In the genomic region with DNA sequence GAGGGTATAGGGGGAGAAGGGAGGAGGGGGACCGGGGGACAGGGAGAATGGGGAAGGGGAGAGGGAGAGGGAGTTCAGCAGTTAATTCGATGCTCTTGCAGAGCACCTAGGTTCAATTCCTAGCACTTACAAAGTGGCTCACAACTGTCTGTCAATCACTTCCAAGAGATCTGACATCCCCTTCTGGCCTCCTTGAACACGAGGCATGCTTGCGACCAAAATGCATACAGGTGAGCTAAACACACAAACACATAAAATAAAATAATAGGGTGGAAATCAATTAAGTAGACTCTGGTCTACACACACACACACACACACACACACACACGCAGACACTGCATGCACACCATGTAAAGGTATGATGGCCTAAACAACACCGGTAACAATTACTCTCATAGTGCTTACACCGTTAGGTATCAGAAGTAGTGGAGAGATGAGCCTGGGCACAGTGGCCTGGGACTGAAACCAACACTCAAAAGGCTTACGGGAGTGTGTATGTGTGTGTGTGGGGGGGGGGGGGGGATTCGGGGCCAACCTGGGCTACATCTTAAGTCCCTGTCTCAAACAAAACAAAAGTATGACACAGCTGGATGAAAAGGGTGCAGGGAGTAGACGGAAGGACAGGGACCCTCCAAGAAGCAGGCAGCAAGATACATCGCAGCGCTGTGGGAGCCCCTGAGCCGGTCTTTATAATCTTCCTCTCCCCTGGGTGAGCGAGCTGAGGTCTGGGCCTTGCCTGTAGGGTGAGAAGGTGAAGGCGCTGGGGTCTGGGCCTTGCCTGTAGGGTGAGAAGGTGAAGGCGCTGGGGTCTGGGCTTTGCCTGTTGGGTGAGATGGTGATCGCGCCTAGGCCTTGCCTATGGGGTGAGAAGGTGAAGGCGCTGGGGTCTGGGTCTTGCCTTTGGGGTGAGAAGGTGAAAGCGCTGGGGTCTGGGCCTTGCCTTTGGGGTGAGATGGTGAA, we compare ENCODE assay signal across 10 mouse cellular contexts. TPM values are rescaled to one million over a fixed set of nuclear protein-coding genes. Genes with fewer than 3 reads are reported as not detected.
DNase-seq lines count a peak whose midpoint lies in the region; ATAC-seq and TF ChIP-seq lines count a peak whose summit lies in the region.
"Had no signal": no experiment of that assay in that cellular context is flagged by ENCODE, and none has a peak within 500 bp of the region (broad histone marks: within the 10 kb centered on the region; RNA-seq: fewer than 3 reads in every experiment).

No protein-coding gene starts in this region.

- no peak for DNase-seq in lung, postnatal 36 days
- peak; percentile 35 for DNase-seq in ZHBTc4 (ENCODE audit: low read depth, low spot score)
- no peak for DNase-seq in hindbrain, postnatal 0 days (ENCODE audit: low spot score)
- DNase-seq in adrenal gland, postnatal 14 days = no peak
- DNase-seq: layer of hippocampus, postnatal 36 days; right cerebral cortex, adult 18-20 months had no signal

- no peak overlapping the region for H3K9ac ChIP-seq in lung, embryonic 15.5 days
- H3K9ac ChIP-seq in intestine, embryonic 15.5 days = no peak overlapping the region
- H3K9ac ChIP-seq in hindbrain, postnatal 0 days (replicated peaks; ENCODE audit: low read length) = no peak overlapping the region

- H3K27me3 ChIP-seq in lung, embryonic 15.5 days = no peaks in the 10 kb centered on the region
- no peaks in the 10 kb centered on the region for H3K27me3 ChIP-seq in intestine, embryonic 15.5 days (replicated peaks)
- no peaks in the 10 kb centered on the region for H3K27me3 ChIP-seq in hindbrain, postnatal 0 days (ENCODE audit: insufficient read depth, low read length)

- no peak for ATAC-seq in lung, embryonic 15.5 days (ENCODE audit: borderline replicate concordance, extremely low read depth, low FRiP score, low TSS enrichment)
- ATAC-seq in intestine, embryonic 15.5 days = peak; percentile 20; the same call in 1 of the 2 replicates
- ATAC-seq in neutrophil, adult 5-6 weeks (ENCODE audit: extremely low read depth, insufficient number of reproducible peaks, low FRiP score, poor library complexity, severe bottlenecking) = peak; percentile 8; the same call in 1 of the 2 replicates
- ATAC-seq in hindbrain, postnatal 0 days = no peak

- H3K9me3 ChIP-seq in lung, embryonic 15.5 days = no peaks in the 10 kb centered on the region
- no peaks in the 10 kb centered on the region; the same call in 1 of the 2 replicates for H3K9me3 ChIP-seq in intestine, embryonic 15.5 days
- H3K9me3 ChIP-seq in hindbrain, postnatal 0 days (ENCODE audit: low read length) = no peaks in the 10 kb centered on the region

- H3K4me2 ChIP-seq in lung, embryonic 15.5 days = peak overlapping the region; percentile 48; the same call in 1 of the 2 replicates
- H3K4me2 ChIP-seq in intestine, embryonic 15.5 days (replicated peaks) = no peak overlapping the region
- H3K4me2 ChIP-seq in hindbrain, postnatal 0 days (ENCODE audit: low read depth, low read length) = no peak overlapping the region

- H3K27ac ChIP-seq in lung, embryonic 15.5 days = peak overlapping the region; percentile 71; the same call in 1 of the 2 replicates
- H3K27ac ChIP-seq in intestine, embryonic 15.5 days = peak overlapping the region; percentile 32; the same call in 1 of the 2 replicates
- H3K27ac ChIP-seq in hindbrain, postnatal 0 days = no peak overlapping the region

- H3K4me1 ChIP-seq in lung, embryonic 15.5 days = 0 out of 2 replicates have a peak, but pooled peaks cover 12% of the 10 kb centered on the region
- H3K4me1 ChIP-seq in intestine, embryonic 15.5 days (replicated peaks) = peaks cover 15% of the 10 kb centered on the region; the same call in 1 of the 2 replicates
- H3K4me1 ChIP-seq in hindbrain, postnatal 0 days (ENCODE audit: insufficient read depth, low read length) = no peaks in the 10 kb centered on the region

- H3K4me3 ChIP-seq in lung, embryonic 15.5 days = no peak overlapping the region
- H3K4me3 ChIP-seq in intestine, embryonic 15.5 days (replicated peaks) = no peak overlapping the region
- no peak overlapping the region for H3K4me3 ChIP-seq in hindbrain, postnatal 0 days (ENCODE audit: low read length)

- no peak for TF ChIP-seq CTCF in hindbrain, postnatal 0 days (IDR thresholded peaks at IDR 0.05; ENCODE audit: low read depth)

- H3K36me3 ChIP-seq in lung, embryonic 15.5 days = no peaks in the 10 kb centered on the region
- H3K36me3 ChIP-seq in intestine, embryonic 15.5 days = no peaks in the 10 kb centered on the region
- no peaks in the 10 kb centered on the region for H3K36me3 ChIP-seq in hindbrain, postnatal 0 days (ENCODE audit: insufficient read depth, low read length)

- 83% methylated on average over 20 of the region's 20 CpGs for WGBS in lung, embryonic 15.5 days
- WGBS in intestine, embryonic 15.5 days = 88% methylated on average over 20 of the region's 20 CpGs
- WGBS in hindbrain, postnatal 0 days = 86% methylated on average over 20 of the region's 20 CpGs

RNA-seq across cellular contexts. Expression of a gene that starts 0.7 kb away (rescaled TPM):
- polyA plus RNA-seq in lung, embryonic 15.5 days (2015; fragmentation: Nextera tagmentation; extraction: Ambion mirVana) = 7.7 and 10.1 TPM in 2 replicates
- polyA plus RNA-seq in intestine, embryonic 15.5 days (2015; fragmentation: Nextera tagmentation; extraction: Ambion mirVana) = 4.4 TPM in 2 replicates
- total RNA-seq in neutrophil, adult 5-6 weeks (2017) = 156 and 166 TPM in 2 replicates
- total RNA-seq in hindbrain, postnatal 0 days (2014; rRNA removed) = 0.68 and 2.3 TPM in 2 replicates
- 1.0 and 1.1 TPM in 2 replicates for polyA plus RNA-seq in hindbrain, postnatal 0 days (2015; fragmentation: Nextera tagmentation; extraction: Ambion mirVana)
- total RNA-seq in adrenal gland, postnatal 14 days (2021) = 1.3 and 5.7 TPM in 2 replicates

RNA-seq across cellular contexts. Expression of a gene that starts 3.3 kb away (rescaled TPM):
- polyA plus RNA-seq in lung, embryonic 15.5 days (2015; fragmentation: Nextera tagmentation; extraction: Ambion mirVana) = not detected in 2 replicates
- 7.6 and 28.5 TPM in 2 replicates for polyA plus RNA-seq in intestine, embryonic 15.5 days (2015; fragmentation: Nextera tagmentation; extraction: Ambion mirVana)
- total RNA-seq in neutrophil, adult 5-6 weeks (2017) = 2.1 TPM in 1 of 2 replicates, not detected in the other
- not detected in 2 replicates for total RNA-seq in hindbrain, postnatal 0 days (2014; rRNA removed)
- polyA plus RNA-seq in hindbrain, postnatal 0 days (2015; fragmentation: Nextera tagmentation; extraction: Ambion mirVana) = not detected in 2 replicates
- total RNA-seq in adrenal gland, postnatal 14 days (2021) = not detected in 2 replicates
- total RNA-seq: gastrocnemius, postnatal 36 days; layer of hippocampus, postnatal 36 days had no signal

RNA-seq across cellular contexts. Expression of a gene that starts 31.6 kb away (rescaled TPM):
- polyA plus RNA-seq in lung, embryonic 15.5 days (2015; fragmentation: Nextera tagmentation; extraction: Ambion mirVana) = 0.64 and 1.0 TPM in 2 replicates
- 5.3 and 6.1 TPM in 2 replicates for polyA plus RNA-seq in intestine, embryonic 15.5 days (2015; fragmentation: Nextera tagmentation; extraction: Ambion mirVana)
- total RNA-seq in neutrophil, adult 5-6 weeks (2017) = 1.4 and 3.8 TPM in 2 replicates
- 1.0 and 2.0 TPM in 2 replicates for total RNA-seq in hindbrain, postnatal 0 days (2014; rRNA removed)
- polyA plus RNA-seq in hindbrain, postnatal 0 days (2015; fragmentation: Nextera tagmentation; extraction: Ambion mirVana) = 1.7 and 1.8 TPM in 2 replicates
- total RNA-seq in adrenal gland, postnatal 14 days (2021) = 1.8 and 11.4 TPM in 2 replicates

RNA-seq across cellular contexts. Expression of a gene that starts 47.2 kb away (rescaled TPM):
- polyA plus RNA-seq in lung, embryonic 15.5 days (2015; fragmentation: Nextera tagmentation; extraction: Ambion mirVana) = 0.24 and 0.47 TPM in 2 replicates
- polyA plus RNA-seq in intestine, embryonic 15.5 days (2015; fragmentation: Nextera tagmentation; extraction: Ambion mirVana) = 0.18 and 0.36 TPM in 2 replicates
- 66.1 and 71.7 TPM in 2 replicates for total RNA-seq in neutrophil, adult 5-6 weeks (2017)
- total RNA-seq in hindbrain, postnatal 0 days (2014; rRNA removed) = 0.11 and 0.21 TPM in 2 replicates
- 0.05 and 0.09 TPM in 2 replicates for polyA plus RNA-seq in hindbrain, postnatal 0 days (2015; fragmentation: Nextera tagmentation; extraction: Ambion mirVana)
- total RNA-seq in adrenal gland, postnatal 14 days (2021) = 1.4 and 7.9 TPM in 2 replicates

RNA-seq across cellular contexts. Expression of a gene that starts 48.2 kb away (rescaled TPM):
- polyA plus RNA-seq in lung, embryonic 15.5 days (2015; fragmentation: Nextera tagmentation; extraction: Ambion mirVana) = 158 and 165 TPM in 2 replicates
- polyA plus RNA-seq in intestine, embryonic 15.5 days (2015; fragmentation: Nextera tagmentation; extraction: Ambion mirVana) = 101 and 107 TPM in 2 replicates
- 1.4 and 2.1 TPM in 2 replicates for total RNA-seq in neutrophil, adult 5-6 weeks (2017)
- 8.1 and 9.1 TPM in 2 replicates for total RNA-seq in hindbrain, postnatal 0 days (2014; rRNA removed)
- polyA plus RNA-seq in hindbrain, postnatal 0 days (2015; fragmentation: Nextera tagmentation; extraction: Ambion mirVana) = 24.5 and 29.3 TPM in 2 replicates
- total RNA-seq in adrenal gland, postnatal 14 days (2021) = 18.9 and 21.7 TPM in 2 replicates

Comparison
In these comparisons a context has a peak if more than half of its experiments do, and no peak if none do; other contexts are left out.
1. ATAC-seq: peak in intestine, embryonic 15.5 days (single experiment) and neutrophil, adult 5-6 weeks (single experiment); none in lung, embryonic 15.5 days (single experiment) and hindbrain, postnatal 0 days (single experiment).
2. RNA of a gene that starts 0.7 kb away (total RNA-seq): 156 to 166 TPM in neutrophil, adult 5-6 weeks; 1.3 to 5.7 TPM in adrenal gland, postnatal 14 days and 0.68 to 2.3 TPM in hindbrain, postnatal 0 days; every median in the first group is over 10 times any median in the second.